Mouse (Mus musculus): Measurements from ENCODE around the gene Rgl2. TPM values are rescaled to one million over a fixed set of nuclear protein-coding genes. Genes with fewer than 3 reads are reported as not detected.

The Rgl2 gene
- polyA plus RNA-seq, 1 experiment from 2014 or later: 9.0 TPM

- peak overlapping the region; percentile 85 for H3K9ac ChIP-seq (ENCODE audit: low read depth, low read length)
- peak overlapping the region; percentile 86 for H3K4me3 ChIP-seq (ENCODE audit: low read depth, low read length)
- peaks cover 24% of the 10 kb centered on the region for H3K36me3 ChIP-seq (ENCODE audit: control insufficient read depth, insufficient read depth)
- peaks cover 17% of the 10 kb centered on the region for H3K9me3 ChIP-seq (replicated peaks; ENCODE audit: control insufficient read depth, low read length)
- WGBS (ENCODE audit: insufficient replicate concordance): 54% methylated on average over 37 of the region's 37 CpGs
- no peaks in the 10 kb centered on the region for H3K27me3 ChIP-seq (ENCODE audit: control insufficient read depth, insufficient read depth, low read depth, low read length)
- no peak for ATAC-seq (ENCODE audit: low read depth)
- H3K4me1 ChIP-seq (ENCODE audit: control insufficient read depth, low read depth, low read length): peaks cover 36% of the 10 kb centered on the region
- peak overlapping the region; percentile 93 for H3K4me2 ChIP-seq (ENCODE audit: low read depth, low read length)
- peak overlapping the region; percentile 93 for H3K27ac ChIP-seq (ENCODE audit: low read length)
Measured at GRCm38 (mm10) chr17:33918293-33919203, 10.8 kb upstream of the Rgl2 start.

GRCm38 (mm10) chr17:33919351-33920281, 9.7 kb upstream of the Rgl2 start:
- Histone ChIP-seq H3K36me3 (ENCODE audit: control insufficient read depth, insufficient read depth) (peaks cover 16% of the 10 kb centered on the region), H3K27me3 (ENCODE audit: control insufficient read depth, insufficient read depth, low read depth, low read length) (no peaks in the 10 kb centered on the region), H3K4me3 (ENCODE audit: low read depth, low read length) (peak overlapping the region; percentile 86), H3K4me1 (ENCODE audit: control insufficient read depth, low read depth, low read length) (peaks cover 38% of the 10 kb centered on the region), H3K9me3 (replicated peaks; ENCODE audit: control insufficient read depth, low read length) (peaks cover 17% of the 10 kb centered on the region), H3K4me2 (ENCODE audit: low read depth, low read length) (peak overlapping the region; percentile 93), H3K27ac (ENCODE audit: low read length) (peak overlapping the region; percentile 93), H3K9ac (ENCODE audit: low read depth, low read length) (peak overlapping the region; percentile 85)
- under 1% methylated on average over 52 of the region's 52 CpGs for WGBS (ENCODE audit: insufficient replicate concordance)
- peak; percentile 57 for ATAC-seq (ENCODE audit: low read depth)

GRCm38 (mm10) chr17:33920282-33921097, 8.9 kb upstream of the Rgl2 start:
- Histone ChIP-seq H3K36me3 (ENCODE audit: control insufficient read depth, insufficient read depth) (peaks cover 16% of the 10 kb centered on the region), H3K4me3 (ENCODE audit: low read depth, low read length) (peak overlapping the region; percentile 86), H3K27me3 (ENCODE audit: control insufficient read depth, insufficient read depth, low read depth, low read length) (no peaks in the 10 kb centered on the region), H3K9ac (ENCODE audit: low read depth, low read length) (peak overlapping the region; percentile 85), H3K4me2 (ENCODE audit: low read depth, low read length) (peak overlapping the region; percentile 93), H3K27ac (ENCODE audit: low read length) (peak overlapping the region; percentile 93), H3K9me3 (replicated peaks; ENCODE audit: control insufficient read depth, low read length) (peaks cover 17% of the 10 kb centered on the region), H3K4me1 (ENCODE audit: control insufficient read depth, low read depth, low read length) (peaks cover 31% of the 10 kb centered on the region)
- WGBS (ENCODE audit: insufficient replicate concordance): under 1% methylated on average over 36 of the region's 36 CpGs
- peak; percentile 25 for ATAC-seq (ENCODE audit: low read depth)

GRCm38 (mm10) chr17:33921361-33921760, 8.0 kb upstream of the Rgl2 start:
- 72% methylated on average over 7 of the region's 7 CpGs for WGBS (ENCODE audit: insufficient replicate concordance)
- Histone ChIP-seq H3K36me3 (ENCODE audit: control insufficient read depth, insufficient read depth) (peaks cover 16% of the 10 kb centered on the region), H3K27me3 (ENCODE audit: control insufficient read depth, insufficient read depth, low read depth, low read length) (no peaks in the 10 kb centered on the region), H3K27ac (ENCODE audit: low read length) (no peak overlapping the region), H3K4me3 (ENCODE audit: low read depth, low read length) (no peak overlapping the region), H3K4me1 (ENCODE audit: control insufficient read depth, low read depth, low read length) (peaks cover 30% of the 10 kb centered on the region), H3K9ac (ENCODE audit: low read depth, low read length) (no peak overlapping the region), H3K9me3 (replicated peaks; ENCODE audit: control insufficient read depth, low read length) (peaks cover 17% of the 10 kb centered on the region), H3K4me2 (ENCODE audit: low read depth, low read length) (no peak overlapping the region)
- no peak for ATAC-seq (ENCODE audit: low read depth)

- H3K27ac ChIP-seq (ENCODE audit: low read length): peak overlapping the region; percentile 57; the same call in 1 of the 2 replicates
- ATAC-seq (ENCODE audit: low read depth): peak; percentile 12
- no peaks in the 10 kb centered on the region for H3K9me3 ChIP-seq (replicated peaks; ENCODE audit: control insufficient read depth, low read length)
- H3K9ac ChIP-seq (ENCODE audit: low read depth, low read length): no peak overlapping the region
- H3K4me3 ChIP-seq (ENCODE audit: low read depth, low read length): no peak overlapping the region
- H3K36me3 ChIP-seq (ENCODE audit: control insufficient read depth, insufficient read depth): no peaks in the 10 kb centered on the region; the same call in 1 of the 2 replicates
- H3K27me3 ChIP-seq (ENCODE audit: control insufficient read depth, insufficient read depth, low read depth, low read length): no peaks in the 10 kb centered on the region
- peaks cover 22% of the 10 kb centered on the region for H3K4me1 ChIP-seq (ENCODE audit: control insufficient read depth, low read depth, low read length)
- H3K4me2 ChIP-seq (ENCODE audit: low read depth, low read length): no peak overlapping the region
- 71% methylated on average over 10 of the region's 10 CpGs for whole genome bisulfite sequencing (ENCODE audit: insufficient replicate concordance)
Measured at GRCm38 (mm10) chr17:33924577-33925283, 4.6 kb upstream of the Rgl2 start.

GRCm38 (mm10) chr17:33925406-33926116, 3.8 kb upstream of the Rgl2 start:
- Histone ChIP-seq H3K27ac (ENCODE audit: low read length) (no peak overlapping the region), H3K4me2 (ENCODE audit: low read depth, low read length) (no peak overlapping the region), H3K9ac (ENCODE audit: low read depth, low read length) (no peak overlapping the region), H3K27me3 (ENCODE audit: control insufficient read depth, insufficient read depth, low read depth, low read length) (no peaks in the 10 kb centered on the region), H3K9me3 (replicated peaks; ENCODE audit: control insufficient read depth, low read length) (no peaks in the 10 kb centered on the region), H3K4me1 (ENCODE audit: control insufficient read depth, low read depth, low read length) (peaks cover 28% of the 10 kb centered on the region), H3K4me3 (ENCODE audit: low read depth, low read length) (no peak overlapping the region), H3K36me3 (ENCODE audit: control insufficient read depth, insufficient read depth) (no peaks in the 10 kb centered on the region; the same call in 1 of the 2 replicates)
- ATAC-seq (ENCODE audit: low read depth): no peak
- WGBS (ENCODE audit: insufficient replicate concordance): 85% methylated on average over 21 of the region's 21 CpGs

GRCm38 (mm10) chr17:33926207-33926932, 3.0 kb upstream of the Rgl2 start:
- no peaks in the 10 kb centered on the region; the same call in 1 of the 2 replicates for H3K36me3 ChIP-seq (ENCODE audit: control insufficient read depth, insufficient read depth)
- peaks cover 32% of the 10 kb centered on the region for H3K4me1 ChIP-seq (ENCODE audit: control insufficient read depth, low read depth, low read length)
- no peak overlapping the region for H3K9ac ChIP-seq (ENCODE audit: low read depth, low read length)
- H3K27ac ChIP-seq (ENCODE audit: low read length): no peak overlapping the region
- H3K9me3 ChIP-seq (replicated peaks; ENCODE audit: control insufficient read depth, low read length): no peaks in the 10 kb centered on the region
- no peak for ATAC-seq (ENCODE audit: low read depth)
- no peak overlapping the region for H3K4me2 ChIP-seq (ENCODE audit: low read depth, low read length)
- H3K4me3 ChIP-seq (ENCODE audit: low read depth, low read length): no peak overlapping the region
- WGBS (ENCODE audit: insufficient replicate concordance): 86% methylated on average over 17 of the region's 17 CpGs
- H3K27me3 ChIP-seq (ENCODE audit: control insufficient read depth, insufficient read depth, low read depth, low read length): no peaks in the 10 kb centered on the region

Data from liver, embryonic 16.5 days (tissue).